Mouse (Mus musculus) layer of hippocampus, adult 9-11 months (tissue): ENCODE data around the gene Ube2b.

ENCODE experiments used
- DNase-seq: peaks from one replicate; pipeline ENCODE4 v3.0.0; 2022

The Ube2b gene

GRCm38 (mm10) chr11:52000290-52000962 lies at the start of gene Ube2b:
Gene Ube2b (minus strand): TSS chr11:52000762.
- peak; percentile 98 for DNase-seq

- DNase-seq: no peak
Measured at GRCm38 (mm10) chr11:52046446-52047165, 46.0 kb upstream of the Ube2b start.

- DNase-seq: no peak
Measured at GRCm38 (mm10) chr11:52044156-52044555, 43.6 kb upstream of the Ube2b start.

GRCm38 (mm10) chr11:52043224-52043623 lies 42.7 kb upstream of the Ube2b start:
- no peak for DNase-seq

- DNase-seq: no peak
Measured at GRCm38 (mm10) chr11:52037659-52038058, 37.1 kb upstream of the Ube2b start.

- no peak for DNase-seq
Measured at GRCm38 (mm10) chr11:52035905-52036304, 35.3 kb upstream of the Ube2b start.

GRCm38 (mm10) chr11:52033953-52034352 lies 33.4 kb upstream of the Ube2b start:
- peak; percentile 52 for DNase-seq

GRCm38 (mm10) chr11:52032356-52032755 lies 31.8 kb upstream of the Ube2b start:
- DNase-seq: no peak

- no peak for DNase-seq
Measured at GRCm38 (mm10) chr11:52018217-52018616, 17.7 kb upstream of the Ube2b start.

- DNase-seq: no peak
Measured at GRCm38 (mm10) chr11:52011541-52011940, 11.0 kb upstream of the Ube2b start.

GRCm38 (mm10) chr11:52011011-52011410 lies 10.4 kb upstream of the Ube2b start:
- DNase-seq: no peak

GRCm38 (mm10) chr11:52005586-52005985 lies 5.0 kb upstream of the Ube2b start:
- DNase-seq: no peak

GRCm38 (mm10) chr11:52003772-52004528 lies 3.4 kb upstream of the Ube2b start, which contains the start of gene Cdkl3:
Gene Cdkl3 (plus strand): TSS chr11:52004221.
- peak; percentile 93 for DNase-seq

GRCm38 (mm10) chr11:52003505-52003771 lies 2.9 kb upstream of the Ube2b start:
- no peak for DNase-seq

GRCm38 (mm10) chr11:52002842-52003504 lies 2.4 kb upstream of the Ube2b start:
- DNase-seq: no peak

- no peak for DNase-seq
Measured at GRCm38 (mm10) chr11:52001861-52002260, 1.3 kb upstream of the Ube2b start.

- DNase-seq: no peak
Measured at GRCm38 (mm10) chr11:52001341-52001740, 779 bp upstream of the Ube2b start.

- DNase-seq: peak; percentile 51
Measured at GRCm38 (mm10) chr11:51999611-52000289, 812 bp downstream of the Ube2b start.

GRCm38 (mm10) chr11:51971644-51972043 lies 28.9 kb downstream of the Ube2b start:
- no peak for DNase-seq

- DNase-seq: no peak
Measured at GRCm38 (mm10) chr11:51969511-51969910, 31.1 kb downstream of the Ube2b start.

- DNase-seq: no peak
Measured at GRCm38 (mm10) chr11:51968896-51969295, 31.7 kb downstream of the Ube2b start.
